Mouse (Mus musculus): ENCODE data around the gene Arhgef25. TPM values are rescaled to one million over a fixed set of nuclear protein-coding genes. Genes with fewer than 3 reads are reported as not detected.

Gene Arhgef25
- polyA plus RNA-seq, 1 experiment: 31.8 TPM

GRCm38 (mm10) chr10:127178286-127179027, 11.4 kb downstream of the Arhgef25 start:
- H3ac ChIP-seq (ENCODE audit: control insufficient read depth, insufficient read length, low read depth): no peak overlapping the region
- H3K36me3 ChIP-seq (ENCODE audit: control insufficient read depth, insufficient read depth): no peaks in the 10 kb centered on the region
- TF ChIP-seq MYOG (IDR thresholded peaks at IDR 0.05; ENCODE audit: control insufficient read depth, extremely low read depth, insufficient read length) (no peak), USF1 (IDR thresholded peaks at IDR 0.05; ENCODE audit: low read depth) (no peak), MYOD1 (IDR thresholded peaks at IDR 0.05; ENCODE audit: control insufficient read depth, insufficient read length, low read depth) (no peak), FOSL1 (IDR thresholded peaks at IDR 0.05; ENCODE audit: insufficient read depth, low read length, poor library complexity, severe bottlenecking) (no peak), MAX (IDR thresholded peaks at IDR 0.05) (no peak), CEBPB (IDR thresholded peaks at IDR 0.05; ENCODE audit: low read depth) (no peak), CTCF (IDR thresholded peaks at IDR 0.05; ENCODE audit: control insufficient read depth, insufficient read depth, insufficient read length) (no peak)
- no peaks in the 10 kb centered on the region for H3K79me2 ChIP-seq (ENCODE audit: control insufficient read depth, insufficient read depth)
- H3K4me3 ChIP-seq (ENCODE audit: insufficient read depth, poor library complexity, severe bottlenecking): no peak overlapping the region
- no peaks in the 10 kb centered on the region for H3K79me3 ChIP-seq (ENCODE audit: low read depth)
- H3K27me3 ChIP-seq (ENCODE audit: control insufficient read depth, insufficient read depth, insufficient read length): no peaks in the 10 kb centered on the region

GRCm38 (mm10) chr10:127177719-127178118, 12.2 kb downstream of the Arhgef25 start:
- no peaks in the 10 kb centered on the region for H3K79me3 ChIP-seq (ENCODE audit: low read depth)
- H3K36me3 ChIP-seq (ENCODE audit: control insufficient read depth, insufficient read depth): no peaks in the 10 kb centered on the region
- H3K79me2 ChIP-seq (ENCODE audit: control insufficient read depth, insufficient read depth): no peaks in the 10 kb centered on the region
- H3ac ChIP-seq (ENCODE audit: control insufficient read depth, insufficient read length, low read depth): peak overlapping the region; percentile 69
- H3K4me3 ChIP-seq (ENCODE audit: insufficient read depth, poor library complexity, severe bottlenecking): peak overlapping the region; percentile 11
- no peaks in the 10 kb centered on the region for H3K27me3 ChIP-seq (ENCODE audit: control insufficient read depth, insufficient read depth, insufficient read length)
- peak; percentile 64 for TF ChIP-seq CTCF (IDR thresholded peaks at IDR 0.05; ENCODE audit: control insufficient read depth, insufficient read depth, insufficient read length)
- no peak for TF ChIP-seq MYOG (IDR thresholded peaks at IDR 0.05; ENCODE audit: control insufficient read depth, extremely low read depth, insufficient read length)

GRCm38 (mm10) chr10:127177235-127177634, 12.6 kb downstream of the Arhgef25 start:
- Histone ChIP-seq H3K36me3 (ENCODE audit: control insufficient read depth, insufficient read depth) (no peaks in the 10 kb centered on the region), H3K79me3 (ENCODE audit: low read depth) (no peaks in the 10 kb centered on the region), H3K27me3 (ENCODE audit: control insufficient read depth, insufficient read depth, insufficient read length) (no peaks in the 10 kb centered on the region), H3K79me2 (ENCODE audit: control insufficient read depth, insufficient read depth) (no peaks in the 10 kb centered on the region), H3K4me3 (ENCODE audit: insufficient read depth, poor library complexity, severe bottlenecking) (no peak overlapping the region), H3ac (ENCODE audit: control insufficient read depth, insufficient read length, low read depth) (peak overlapping the region; percentile 48)
- no peak for TF ChIP-seq FOSL1 (IDR thresholded peaks at IDR 0.05; ENCODE audit: insufficient read depth, low read length, poor library complexity, severe bottlenecking)
- no peak for TF ChIP-seq MYOD1 (IDR thresholded peaks at IDR 0.05; ENCODE audit: control insufficient read depth, insufficient read length, low read depth)
- no peak for TF ChIP-seq MAX (IDR thresholded peaks at IDR 0.05)
- no peak for TF ChIP-seq CEBPB (IDR thresholded peaks at IDR 0.05; ENCODE audit: low read depth)
- no peak for TF ChIP-seq CTCF (IDR thresholded peaks at IDR 0.05; ENCODE audit: control insufficient read depth, insufficient read depth, insufficient read length)
- TF ChIP-seq MYOG (IDR thresholded peaks at IDR 0.05; ENCODE audit: control insufficient read depth, extremely low read depth, insufficient read length): no peak
- no peak for TF ChIP-seq USF1 (IDR thresholded peaks at IDR 0.05; ENCODE audit: low read depth)

- H3K4me3 ChIP-seq (ENCODE audit: insufficient read depth, poor library complexity, severe bottlenecking): peak overlapping the region; percentile 26
These were observed 13.1 kb downstream of the Arhgef25 start for GRCm38 (mm10) chr10:127176756-127177155.

GRCm38 (mm10) chr10:127176228-127176627, 13.7 kb downstream of the Arhgef25 start:
- Histone ChIP-seq H3K79me3 (ENCODE audit: low read depth) (no peaks in the 10 kb centered on the region), H3K4me3 (ENCODE audit: insufficient read depth, poor library complexity, severe bottlenecking) (no peak overlapping the region), H3K27me3 (ENCODE audit: control insufficient read depth, insufficient read depth, insufficient read length) (no peaks in the 10 kb centered on the region), H3K79me2 (ENCODE audit: control insufficient read depth, insufficient read depth) (no peaks in the 10 kb centered on the region), H3K36me3 (ENCODE audit: control insufficient read depth, insufficient read depth) (no peaks in the 10 kb centered on the region), H3ac (ENCODE audit: control insufficient read depth, insufficient read length, low read depth) (no peak overlapping the region)
- TF ChIP-seq USF1 (IDR thresholded peaks at IDR 0.05; ENCODE audit: low read depth) (no peak), MYOG (IDR thresholded peaks at IDR 0.05; ENCODE audit: control insufficient read depth, extremely low read depth, insufficient read length) (no peak), MAX (IDR thresholded peaks at IDR 0.05) (no peak), CEBPB (IDR thresholded peaks at IDR 0.05; ENCODE audit: low read depth) (no peak), CTCF (IDR thresholded peaks at IDR 0.05; ENCODE audit: control insufficient read depth, insufficient read depth, insufficient read length) (no peak), FOSL1 (IDR thresholded peaks at IDR 0.05; ENCODE audit: insufficient read depth, low read length, poor library complexity, severe bottlenecking) (no peak), MYOD1 (IDR thresholded peaks at IDR 0.05; ENCODE audit: control insufficient read depth, insufficient read length, low read depth) (no peak)

More at GRCm38 (mm10) chr10:127176756-127177155, 13.1 kb downstream of the Arhgef25 start:
- H3ac ChIP-seq (ENCODE audit: control insufficient read depth, insufficient read length, low read depth): peak overlapping the region; percentile 45
- H3K36me3 ChIP-seq (ENCODE audit: control insufficient read depth, insufficient read depth): no peaks in the 10 kb centered on the region
- no peaks in the 10 kb centered on the region for H3K79me2 ChIP-seq (ENCODE audit: control insufficient read depth, insufficient read depth)
- TF ChIP-seq CTCF (IDR thresholded peaks at IDR 0.05; ENCODE audit: control insufficient read depth, insufficient read depth, insufficient read length) (no peak), MYOD1 (IDR thresholded peaks at IDR 0.05; ENCODE audit: control insufficient read depth, insufficient read length, low read depth) (no peak), USF1 (IDR thresholded peaks at IDR 0.05; ENCODE audit: low read depth) (no peak)
- no peaks in the 10 kb centered on the region for H3K27me3 ChIP-seq (ENCODE audit: control insufficient read depth, insufficient read depth, insufficient read length)
- H3K79me3 ChIP-seq (ENCODE audit: low read depth): no peaks in the 10 kb centered on the region

- H3K4me3 ChIP-seq (ENCODE audit: insufficient read depth, poor library complexity, severe bottlenecking): no peak overlapping the region
- no peaks in the 10 kb centered on the region for H3K36me3 ChIP-seq (ENCODE audit: control insufficient read depth, insufficient read depth)
- H3ac ChIP-seq (ENCODE audit: control insufficient read depth, insufficient read length, low read depth): no peak overlapping the region
- no peaks in the 10 kb centered on the region for H3K79me3 ChIP-seq (ENCODE audit: low read depth)
- no peaks in the 10 kb centered on the region for H3K79me2 ChIP-seq (ENCODE audit: control insufficient read depth, insufficient read depth)
- TF ChIP-seq MYOG (IDR thresholded peaks at IDR 0.05; ENCODE audit: control insufficient read depth, extremely low read depth, insufficient read length) (no peak), USF1 (IDR thresholded peaks at IDR 0.05; ENCODE audit: low read depth) (no peak), CEBPB (IDR thresholded peaks at IDR 0.05; ENCODE audit: low read depth) (no peak), MYOD1 (IDR thresholded peaks at IDR 0.05; ENCODE audit: control insufficient read depth, insufficient read length, low read depth) (no peak), CTCF (IDR thresholded peaks at IDR 0.05; ENCODE audit: control insufficient read depth, insufficient read depth, insufficient read length) (no peak), MAX (IDR thresholded peaks at IDR 0.05) (no peak), FOSL1 (IDR thresholded peaks at IDR 0.05; ENCODE audit: insufficient read depth, low read length, poor library complexity, severe bottlenecking) (no peak)
- H3K27me3 ChIP-seq (ENCODE audit: control insufficient read depth, insufficient read depth, insufficient read length): no peaks in the 10 kb centered on the region
These were observed 15.7 kb downstream of the Arhgef25 start for GRCm38 (mm10) chr10:127174170-127174569.
